Mouse (Mus musculus) midbrain, embryonic 12.5 days (tissue): ENCODE data around the gene Ccr7. TPM values are rescaled to one million over a fixed set of nuclear protein-coding genes. Genes with fewer than 3 reads are reported as not detected.

Source experiments
- ATAC-seq: fragments of 200-750 bp; cut with Nextera tagmentation; 2 replicates; pipeline ENCODE4 v1.8.0; 2017; ENCODE audit warnings: low read depth, moderate TSS enrichment, moderate library complexity; ENCODE audit not compliant: low FRiP score
- H3K27ac ChIP-seq: fragments of 300-500 bp; sonication (generic); replicated peaks from 2 replicates; pipeline ENCODE4 v1.5.1; 2016; ENCODE audit warnings: mild to moderate bottlenecking
- H3K27me3 ChIP-seq: fragments of 300-500 bp; sonication (generic); 2 replicates; pipeline ENCODE4 v1.6.1; 2016; ENCODE audit warnings: mild to moderate bottlenecking
- H3K36me3 ChIP-seq: fragments of 300-500 bp; sonication (generic); 2 replicates; pipeline ENCODE4 v1.6.1; 2016
- H3K4me1 ChIP-seq: fragments of 300-500 bp; sonication (generic); 2 replicates; pipeline ENCODE4 v1.6.1; 2016
- H3K4me2 ChIP-seq: fragments of 300-500 bp; sonication (generic); replicated peaks from 2 replicates; pipeline ENCODE4 v1.6.1; 2016; ENCODE audit warnings: mild to moderate bottlenecking, moderate library complexity
- H3K4me3 ChIP-seq: fragments of 300-500 bp; sonication (generic); 2 replicates; pipeline ENCODE4 v1.5.1; 2016; ENCODE audit warnings: mild to moderate bottlenecking
- H3K9ac ChIP-seq: fragments of 300-500 bp; sonication (generic); replicated peaks from 2 replicates; pipeline ENCODE4 v1.6.1; 2016; ENCODE audit warnings: mild to moderate bottlenecking, moderate library complexity
- H3K9me3 ChIP-seq: fragments of 300-500 bp; sonication (generic); 2 replicates; pipeline ENCODE4 v1.6.1; 2016; ENCODE audit warnings: mild to moderate bottlenecking
- WGBS: fragments of 180-500 bp; shearing (Covaris S2); methylation state at CpG from one replicate; pipeline ENCODE4 v1.1.7; 2016; 5-methylcytosine and 5-hydroxymethylcytosine counted together
- polyA plus RNA-seq: library from polyadenylated mRNA; unstranded; fragments of >200 nt; fragmentation: Nextera tagmentation; extraction: Ambion mirVana; gene quantifications from 2 replicates; pipeline ENCODE4 v1.2.1, GENCODE M21; 2016

Gene Ccr7
- polyA plus RNA-seq, 1 experiment from 2014 or later = 0.11 TPM

DNA sequence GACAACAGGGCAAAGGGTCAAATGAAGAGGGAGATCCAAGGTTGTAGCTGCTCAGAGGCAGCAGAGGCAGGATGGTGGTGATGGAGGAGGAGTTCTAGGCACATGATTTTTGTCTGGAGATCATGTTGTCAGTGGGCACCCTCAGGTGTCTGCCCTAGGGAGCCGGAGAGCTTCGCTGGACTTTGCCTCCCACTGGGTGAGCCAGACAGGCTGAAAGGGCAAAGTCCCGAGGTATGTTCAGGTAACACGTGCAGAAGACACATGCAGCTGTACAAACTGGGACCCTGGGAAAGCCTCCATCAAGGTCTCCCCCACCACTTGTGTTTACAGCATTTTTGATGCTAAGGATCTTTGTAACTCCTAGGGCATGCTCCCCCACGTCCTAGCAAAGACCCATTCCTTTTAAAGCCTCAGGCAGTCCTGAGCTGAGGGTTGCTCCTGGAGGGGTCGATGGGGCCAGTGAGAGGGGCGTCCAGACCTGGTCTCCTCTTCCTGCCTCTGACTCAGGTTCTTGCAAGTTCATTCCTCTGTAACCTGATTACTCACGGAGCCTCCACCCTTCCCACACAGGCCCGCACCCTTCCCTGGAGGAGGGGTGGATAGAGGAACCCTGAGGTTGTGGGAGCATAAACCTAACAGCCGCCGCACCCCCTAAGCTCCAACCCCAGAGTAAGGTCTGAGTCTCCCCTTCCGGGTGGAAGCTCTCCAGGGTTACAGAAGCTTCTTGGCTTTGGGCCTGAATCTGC lies 48.7 kb downstream of the Ccr7 start:
- 0 out of 2 replicates have a peak, but pooled peaks cover 2% of the 10 kb centered on the region for H3K9me3 ChIP-seq
- WGBS = 75% methylated on average over 12 of the region's 12 CpGs
- H3K4me3 ChIP-seq = no peak overlapping the region
- 0 out of 2 replicates have a peak, but pooled peaks cover 1% of the 10 kb centered on the region for H3K4me1 ChIP-seq
- H3K9ac ChIP-seq = no peak overlapping the region
- H3K27ac ChIP-seq = no peak overlapping the region
- peaks cover 18% of the 10 kb centered on the region; the same call in 1 of the 2 replicates for H3K27me3 ChIP-seq
- ATAC-seq = no peak
- H3K4me2 ChIP-seq = no peak overlapping the region
- no peaks in the 10 kb centered on the region for H3K36me3 ChIP-seq

DNA sequence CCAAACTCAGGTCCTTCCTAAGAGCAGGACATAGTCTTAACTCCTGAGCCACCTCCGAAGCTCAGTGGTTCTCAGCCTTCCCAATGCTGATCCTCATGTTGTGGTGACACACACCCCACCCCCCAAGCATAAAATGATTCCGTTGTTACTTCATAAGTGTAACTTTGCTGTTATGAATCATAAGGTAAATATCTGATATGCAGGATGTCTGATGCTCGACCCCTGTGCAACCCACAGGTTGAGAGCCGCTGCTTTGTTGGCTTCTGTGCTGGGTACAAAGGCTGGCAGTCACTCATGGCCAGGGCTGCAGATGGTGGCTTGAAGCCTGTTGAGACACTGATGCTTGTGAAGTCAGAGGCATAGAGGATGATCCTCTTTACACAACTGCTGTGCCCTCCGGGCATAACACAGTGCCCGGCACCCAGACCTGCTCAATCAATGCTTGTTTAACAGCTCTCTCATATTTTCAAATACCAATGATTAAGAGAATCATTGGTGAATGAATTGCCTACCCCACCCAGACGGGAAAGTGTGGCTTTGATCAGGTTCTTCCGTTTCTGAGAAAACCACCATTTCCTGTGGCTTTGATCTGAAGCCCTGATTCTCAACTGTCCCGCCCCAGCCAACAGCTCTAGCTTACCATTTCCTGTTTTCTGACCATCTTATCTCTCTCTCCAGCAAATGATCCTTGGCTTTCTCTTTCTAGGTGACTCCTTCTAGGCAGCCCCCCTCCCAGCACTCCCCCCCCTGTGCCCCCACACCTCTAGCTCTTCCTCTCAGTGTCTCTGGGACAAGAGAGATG lies 50.1 kb downstream of the Ccr7 start:
- H3K9me3 ChIP-seq = no peaks in the 10 kb centered on the region
- WGBS = 87% methylated on average over 9 of the region's 9 CpGs
- no peak overlapping the region for H3K27ac ChIP-seq
- no peak overlapping the region for H3K9ac ChIP-seq
- peaks cover 18% of the 10 kb centered on the region; the same call in 1 of the 2 replicates for H3K27me3 ChIP-seq
- H3K4me1 ChIP-seq = no peaks in the 10 kb centered on the region
- no peak for ATAC-seq
- no peak overlapping the region for H3K4me2 ChIP-seq
- H3K36me3 ChIP-seq = no peaks in the 10 kb centered on the region
- no peak overlapping the region for H3K4me3 ChIP-seq

- ATAC-seq = no peak
These were observed 52.2 kb downstream of the Ccr7 start for GRCm38 (mm10) chr11:99102575-99103270.

GRCm38 (mm10) chr11:99101693-99102092 lies 53.2 kb downstream of the Ccr7 start:
- Histone ChIP-seq H3K4me3 (no peak overlapping the region), H3K27ac (no peak overlapping the region), H3K27me3 (peaks cover 12% of the 10 kb centered on the region; the same call in 1 of the 2 replicates), H3K9ac (no peak overlapping the region), H3K9me3 (no peaks in the 10 kb centered on the region), H3K4me2 (no peak overlapping the region), H3K36me3 (no peaks in the 10 kb centered on the region), H3K4me1 (no peaks in the 10 kb centered on the region)
- 87% methylated on average over 8 of the region's 8 CpGs for WGBS
- no peak for ATAC-seq

More at GRCm38 (mm10) chr11:99102575-99103270, 52.2 kb downstream of the Ccr7 start:
- Histone ChIP-seq H3K4me3 (no peak overlapping the region), H3K4me1 (no peaks in the 10 kb centered on the region), H3K4me2 (no peak overlapping the region), H3K9ac (no peak overlapping the region), H3K36me3 (no peaks in the 10 kb centered on the region), H3K9me3 (no peaks in the 10 kb centered on the region), H3K27me3 (peaks cover 18% of the 10 kb centered on the region; the same call in 1 of the 2 replicates), H3K27ac (no peak overlapping the region)
- WGBS = 80% methylated on average over 9 of the region's 9 CpGs

DNA sequence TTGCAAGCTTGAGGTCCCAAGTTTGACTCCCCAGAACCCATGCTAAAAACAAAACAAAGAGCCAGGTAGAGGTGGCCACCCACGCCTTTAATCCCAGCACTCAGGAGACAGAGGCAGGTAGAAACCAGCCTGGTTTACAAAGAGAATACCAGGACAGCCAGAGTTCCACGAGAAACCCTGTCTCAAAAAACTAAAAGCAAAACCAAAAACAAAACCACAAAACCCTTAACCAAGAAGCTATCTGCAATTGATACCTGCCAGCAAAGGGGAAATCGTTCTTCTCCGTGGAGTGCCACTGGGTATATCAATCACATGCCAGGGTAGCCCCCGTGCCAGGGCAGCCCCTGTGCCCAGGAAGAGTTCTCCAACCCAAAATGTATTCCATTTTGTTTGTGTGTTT lies 54.7 kb downstream of the Ccr7 start:
- H3K4me3 ChIP-seq = no peak overlapping the region
- H3K4me2 ChIP-seq = no peak overlapping the region
- 0 out of 2 replicates have a peak, but pooled peaks cover under 1% of the 10 kb centered on the region for H3K27me3 ChIP-seq
- ATAC-seq = no peak
- no peaks in the 10 kb centered on the region for H3K4me1 ChIP-seq
- WGBS = 90% methylated on average over 5 of the region's 5 CpGs
- H3K36me3 ChIP-seq = no peaks in the 10 kb centered on the region
- H3K27ac ChIP-seq = no peak overlapping the region
- H3K9me3 ChIP-seq = no peaks in the 10 kb centered on the region
- H3K9ac ChIP-seq = no peak overlapping the region

DNA sequence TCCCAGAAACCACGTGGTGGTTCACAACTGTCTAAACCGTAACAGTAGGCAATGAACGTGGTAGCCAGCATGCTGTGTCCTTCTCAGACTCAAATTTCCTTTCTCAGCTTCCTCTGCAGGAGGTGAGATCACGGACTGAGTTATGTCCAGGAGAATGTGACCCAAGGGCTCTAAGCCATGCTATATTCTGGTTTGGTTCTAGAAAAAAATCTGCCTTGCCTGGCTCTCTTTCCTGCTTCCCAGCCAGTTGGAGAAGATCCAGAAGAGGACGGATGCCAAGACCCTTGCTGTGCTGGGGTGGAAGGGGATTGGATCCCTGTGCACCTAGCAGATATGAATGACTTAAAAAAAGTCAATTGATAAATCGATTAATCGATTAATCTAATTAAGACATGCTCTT lies 55.4 kb downstream of the Ccr7 start:
- no peak for ATAC-seq
- 90% methylated on average over 7 of the region's 7 CpGs for WGBS
- no peak overlapping the region for H3K9ac ChIP-seq
- H3K4me2 ChIP-seq = no peak overlapping the region
- no peaks in the 10 kb centered on the region for H3K4me1 ChIP-seq
- H3K27me3 ChIP-seq = no peaks in the 10 kb centered on the region
- no peak overlapping the region for H3K27ac ChIP-seq
- no peaks in the 10 kb centered on the region for H3K9me3 ChIP-seq
- no peaks in the 10 kb centered on the region for H3K36me3 ChIP-seq
- H3K4me3 ChIP-seq = no peak overlapping the region

DNA sequence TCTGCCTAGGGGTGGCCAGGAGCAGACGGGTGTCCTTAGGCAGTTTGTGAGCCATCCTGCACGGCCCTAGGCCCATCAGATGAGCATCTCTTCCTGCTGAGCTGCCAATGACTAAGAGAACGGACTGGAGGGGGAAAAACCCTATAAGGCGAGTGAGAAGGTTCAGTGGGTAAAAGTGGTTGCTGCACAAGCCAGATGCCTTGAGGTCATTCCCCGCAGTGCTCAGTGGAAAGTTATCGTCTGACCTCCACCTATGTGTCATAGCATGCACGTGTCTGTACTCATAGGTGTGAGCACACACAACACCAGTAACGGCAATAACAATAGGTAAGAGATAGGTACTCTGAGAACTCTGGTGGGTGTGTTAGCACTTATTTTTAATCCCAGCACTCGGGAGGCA lies 56.0 kb downstream of the Ccr7 start:
- Histone ChIP-seq H3K27me3 (no peaks in the 10 kb centered on the region), H3K36me3 (no peaks in the 10 kb centered on the region), H3K4me2 (no peak overlapping the region), H3K9ac (no peak overlapping the region), H3K27ac (no peak overlapping the region), H3K4me3 (no peak overlapping the region), H3K9me3 (no peaks in the 10 kb centered on the region), H3K4me1 (no peaks in the 10 kb centered on the region)
- no peak for ATAC-seq
- 88% methylated on average over 9 of the region's 9 CpGs for WGBS

DNA sequence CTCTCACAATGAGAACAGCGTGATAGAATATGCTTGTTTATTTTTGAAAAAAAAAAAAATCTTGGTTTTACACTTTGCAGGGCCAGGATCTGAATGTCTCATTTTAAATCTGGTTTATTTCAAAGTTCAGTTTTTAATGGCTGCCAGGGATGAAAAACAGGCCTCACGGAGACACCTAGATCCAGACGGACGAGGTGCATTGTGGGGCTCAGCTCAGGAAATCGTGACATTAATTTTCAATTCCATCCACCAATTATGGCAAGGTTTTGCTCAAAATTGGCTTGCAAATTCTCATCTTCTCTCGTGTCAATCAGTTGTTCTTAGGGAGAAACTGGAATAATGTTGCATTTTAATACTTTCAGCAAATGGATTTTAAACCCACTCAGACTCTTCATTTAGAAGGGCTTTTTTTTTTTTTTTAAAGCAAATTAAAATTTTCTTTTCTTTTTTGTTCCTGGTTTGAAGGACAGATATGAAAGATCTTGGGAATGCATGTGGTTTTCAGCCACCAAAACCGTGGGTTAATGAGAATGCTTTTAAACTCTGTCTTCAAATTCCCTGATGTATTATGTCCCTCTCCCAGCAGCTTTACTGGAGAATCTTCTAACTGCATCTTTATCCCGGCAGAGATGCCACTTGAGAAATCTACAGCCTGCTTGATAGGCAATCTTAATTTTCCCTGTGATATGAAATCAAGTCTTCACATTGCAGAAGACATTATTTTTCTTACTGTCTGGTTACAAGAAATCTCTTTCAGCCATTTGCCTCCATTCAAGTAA lies 57.7 kb downstream of the Ccr7 start:
- no peak for ATAC-seq
- Histone ChIP-seq H3K9me3 (no peaks in the 10 kb centered on the region), H3K27me3 (no peaks in the 10 kb centered on the region), H3K27ac (no peak overlapping the region), H3K9ac (no peak overlapping the region), H3K4me2 (no peak overlapping the region), H3K4me3 (no peak overlapping the region), H3K36me3 (no peaks in the 10 kb centered on the region), H3K4me1 (no peaks in the 10 kb centered on the region)
- WGBS = 75% methylated on average over 8 of the region's 8 CpGs

DNA sequence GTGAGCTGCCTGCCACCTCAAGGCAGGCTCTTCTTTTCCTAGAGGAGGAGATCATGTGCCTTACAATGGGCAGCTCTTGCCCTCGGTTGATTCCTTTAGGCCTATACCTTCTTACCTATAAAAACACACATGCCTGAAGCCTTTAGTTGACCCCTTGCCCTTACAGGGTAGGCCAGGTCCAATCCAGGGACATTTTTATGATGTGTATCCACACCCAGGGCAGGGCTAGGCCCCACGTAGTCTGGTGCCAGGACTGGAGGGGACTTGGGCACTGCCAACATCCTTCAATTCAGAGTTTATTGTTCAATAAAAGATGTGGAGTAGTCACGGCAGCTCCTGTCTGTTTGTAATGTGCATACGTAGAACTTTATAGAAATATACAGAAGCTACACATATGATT lies 58.5 kb downstream of the Ccr7 start:
- Histone ChIP-seq H3K4me1 (no peaks in the 10 kb centered on the region), H3K36me3 (no peaks in the 10 kb centered on the region), H3K9ac (no peak overlapping the region), H3K27me3 (no peaks in the 10 kb centered on the region), H3K27ac (no peak overlapping the region), H3K4me2 (no peak overlapping the region), H3K9me3 (no peaks in the 10 kb centered on the region), H3K4me3 (no peak overlapping the region)
- no peak for ATAC-seq
- WGBS = 85% methylated on average over 4 of the region's 4 CpGs

GRCm38 (mm10) chr11:99095759-99096158 lies 59.1 kb downstream of the Ccr7 start:
- Histone ChIP-seq H3K36me3 (no peaks in the 10 kb centered on the region), H3K9ac (no peak overlapping the region; the same call in 1 of the 2 replicates), H3K27me3 (no peaks in the 10 kb centered on the region), H3K4me1 (no peaks in the 10 kb centered on the region), H3K27ac (no peak overlapping the region), H3K4me2 (no peak overlapping the region), H3K9me3 (no peaks in the 10 kb centered on the region), H3K4me3 (no peak overlapping the region)
- ATAC-seq = no peak
- 79% methylated on average over 4 of the region's 4 CpGs for WGBS

DNA sequence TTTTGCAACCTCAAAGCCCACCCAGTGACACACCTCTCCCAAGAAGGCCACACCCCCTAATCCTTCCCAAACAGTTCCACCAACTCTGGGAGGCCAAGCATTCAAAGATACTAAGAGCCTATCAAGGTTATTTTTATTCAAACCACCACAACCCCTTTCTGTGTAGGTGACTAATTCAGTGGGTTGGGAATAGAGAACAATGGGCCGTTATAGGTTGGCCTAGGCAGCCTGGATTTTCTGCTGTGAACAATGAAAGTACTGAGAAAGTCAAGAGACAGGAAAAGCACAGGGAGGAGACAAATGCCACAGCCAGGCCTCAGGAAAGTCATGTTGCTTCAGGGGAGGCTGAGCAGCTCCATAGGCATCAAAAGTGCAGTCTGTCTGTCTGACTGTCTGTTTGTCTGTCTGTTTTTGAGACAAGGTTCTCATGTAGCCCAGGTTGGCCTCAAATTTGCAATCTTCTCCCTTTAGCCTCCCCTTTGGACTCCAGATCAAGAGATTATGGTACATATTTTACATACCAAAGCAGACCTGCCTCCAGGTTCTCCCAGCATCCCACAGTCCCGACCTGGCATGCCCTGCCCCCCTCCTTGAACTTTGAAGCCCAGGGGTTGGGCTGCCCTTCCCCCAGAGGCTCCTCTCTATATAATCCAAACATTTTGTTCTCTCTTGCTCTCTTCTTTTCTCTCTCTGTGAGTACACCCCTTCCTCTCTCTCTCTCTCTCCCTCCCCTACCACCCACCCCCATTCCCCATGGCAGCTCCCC lies 59.8 kb downstream of the Ccr7 start:
- no peak overlapping the region for H3K4me3 ChIP-seq
- H3K4me1 ChIP-seq = no peaks in the 10 kb centered on the region
- no peaks in the 10 kb centered on the region for H3K36me3 ChIP-seq
- H3K4me2 ChIP-seq = no peak overlapping the region
- H3K9me3 ChIP-seq = no peaks in the 10 kb centered on the region
- 63% methylated on average over 2 of the region's 2 CpGs for WGBS
- no peak overlapping the region for H3K27ac ChIP-seq
- no peak overlapping the region; the same call in 1 of the 2 replicates for H3K9ac ChIP-seq
- no peak for ATAC-seq
- H3K27me3 ChIP-seq = no peaks in the 10 kb centered on the region
